Mouse (Mus musculus) brain, embryonic 14.5 days (tissue): Measurements from ENCODE around the gene Rabep2.

Source experiments
- CTCF ChIP-seq: fragments of 200-500 bp; IDR thresholded peaks from 2 replicates; pipeline ENCODE4 v1.5.1; 2012; ENCODE audit warnings: inconsistent platforms, mild to moderate bottlenecking, moderate library complexity, borderline replicate concordance; ENCODE audit not compliant: insufficient read depth, insufficient read length; ENCODE audit errors: extremely low read depth
- POLR2A ChIP-seq: fragments of 200-500 bp; IDR thresholded peaks from 2 replicates; pipeline ENCODE4 v1.6.1; 2012; ENCODE audit warnings: mild to moderate bottlenecking, inconsistent platforms, borderline replicate concordance; ENCODE audit not compliant: poor library complexity, insufficient read depth, insufficient read length, severe bottlenecking; ENCODE audit errors: extremely low read depth

- TF ChIP-seq CTCF (no peak), POLR2A (no peak)
These were observed 28.1 kb downstream of the Rabep2 start for GRCm38 (mm10) chr7:126456382-126457266.
